Mouse (Mus musculus) left cerebral cortex, adult 11 months (tissue): Measurements from ENCODE around the gene C2cd4b.

ENCODE experiments used
- DNase-seq: peaks from one replicate; pipeline ENCODE4 v3.0.0; 2022; ENCODE audit warnings: low spot score

C2cd4b gene

DNA sequence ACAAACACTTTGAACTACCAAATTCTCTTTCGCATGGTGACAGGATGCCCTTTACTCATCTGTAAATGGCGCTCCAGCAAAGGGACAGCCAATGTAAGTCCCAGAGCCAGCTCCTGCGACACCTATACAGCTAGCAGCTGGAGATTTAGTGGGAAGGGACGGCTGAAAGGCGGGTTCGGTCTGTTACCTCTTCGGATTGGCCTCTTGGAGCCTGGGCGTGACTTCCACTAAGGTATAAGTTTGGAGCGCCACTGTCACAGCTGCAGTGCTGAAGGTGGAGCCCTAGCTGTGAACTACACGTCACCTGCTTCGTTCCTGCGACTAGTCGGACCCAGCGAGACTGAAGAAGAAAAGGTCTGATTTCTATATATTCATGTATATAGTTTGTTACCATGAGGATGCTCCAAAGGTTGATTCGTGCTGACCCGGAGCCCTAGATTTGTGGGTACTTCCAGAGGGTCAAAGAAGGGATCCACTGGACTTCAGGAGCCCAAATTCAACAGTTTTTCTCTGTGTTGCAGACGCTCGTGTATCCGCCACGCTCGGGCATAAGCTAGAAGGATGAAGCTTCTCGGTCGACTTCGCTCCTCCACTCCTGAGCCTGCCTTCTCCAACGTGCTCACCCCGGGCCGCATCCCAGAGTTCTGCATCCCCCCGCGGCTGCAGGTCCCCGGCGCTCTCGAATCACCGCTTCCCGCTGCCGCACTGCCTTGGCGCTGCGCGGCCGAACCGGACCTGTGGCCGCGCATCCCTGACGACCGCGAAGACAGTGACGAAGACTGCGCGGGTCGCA, at the start of gene C2cd4b:
Gene C2cd4b (plus strand): TSS at position 275 of the 793 bp plus-strand sequence.
- no peak for DNase-seq

DNA sequence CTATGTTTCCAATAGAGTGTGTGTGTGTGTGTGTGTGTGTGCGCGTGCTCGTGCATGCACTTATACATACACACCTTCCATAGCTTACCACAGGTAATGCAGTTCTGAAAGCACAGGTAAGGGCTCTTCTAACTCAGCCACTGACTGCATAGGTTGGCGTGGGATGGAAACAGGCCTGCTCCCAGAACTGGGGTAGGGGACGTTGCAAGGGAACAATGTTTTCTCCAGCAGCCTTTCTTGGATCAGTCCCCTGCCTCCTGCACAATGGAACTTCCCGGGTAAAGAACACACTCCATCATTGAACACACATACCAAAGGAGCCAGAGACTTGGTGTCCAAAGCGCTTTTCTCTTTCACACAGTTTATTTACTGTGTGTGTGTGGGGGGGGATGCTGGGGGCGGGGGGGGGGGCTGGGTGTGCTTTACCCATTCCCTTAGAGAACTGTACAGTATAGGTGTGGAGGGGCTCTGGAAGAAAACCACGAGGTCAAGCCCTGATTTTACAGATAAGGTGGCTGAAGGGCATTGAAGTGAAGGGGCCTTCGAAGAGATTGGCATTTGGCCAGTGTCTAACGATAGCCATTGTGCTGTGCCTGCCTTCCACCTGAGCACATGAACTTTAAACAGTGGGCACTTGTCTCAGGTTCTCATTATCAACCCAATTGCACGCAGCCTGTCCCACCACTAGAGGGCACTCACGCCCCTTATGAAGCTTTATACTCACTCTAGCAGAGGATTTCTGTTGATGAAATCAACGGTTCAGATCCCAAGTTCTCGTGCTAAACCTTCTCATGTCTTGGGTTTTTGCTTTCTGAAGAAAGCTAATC, 48.0 kb upstream of the C2cd4b start:
- DNase-seq = peak; percentile 37

DNA sequence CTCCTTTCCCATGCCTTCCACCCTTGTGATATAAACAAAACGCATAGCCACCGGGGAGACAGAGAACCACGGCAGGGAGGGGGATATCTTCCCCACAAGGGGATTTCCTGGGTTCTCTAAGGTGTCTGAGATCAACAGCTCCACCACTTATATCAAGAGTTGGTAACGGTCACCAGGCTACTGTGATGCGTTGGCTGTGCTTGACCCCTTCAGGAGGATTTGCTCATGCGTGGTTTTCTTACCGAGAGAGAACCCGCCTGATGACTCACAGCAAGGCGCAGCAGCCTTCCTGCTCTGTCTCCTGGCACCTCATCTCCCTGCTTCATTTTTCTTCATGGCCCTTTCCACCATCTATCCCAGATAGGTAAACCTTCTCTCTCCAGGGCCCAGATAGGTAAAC, 47.1 kb upstream of the C2cd4b start:
- DNase-seq = no peak

DNA sequence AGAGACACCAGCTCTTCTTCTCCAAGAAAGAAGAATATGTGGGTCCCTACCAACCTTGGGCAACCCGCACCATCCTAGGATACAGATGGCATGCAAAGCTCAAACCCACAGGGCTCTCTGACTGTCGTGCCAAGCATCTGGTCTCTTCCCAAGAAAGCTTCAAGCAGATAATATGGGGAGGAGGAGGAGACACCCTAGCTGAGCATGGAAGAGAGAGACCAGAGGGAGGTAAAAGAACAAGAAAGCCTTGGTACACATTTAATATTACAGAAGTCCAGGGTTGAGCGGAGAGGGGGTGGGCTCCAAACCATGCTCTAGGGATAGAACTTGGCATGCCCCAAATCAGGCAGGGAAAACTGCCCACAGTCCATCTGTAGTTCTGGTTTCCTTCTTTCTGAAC, 42.2 kb upstream of the C2cd4b start:
- peak; percentile 40 for DNase-seq

DNA sequence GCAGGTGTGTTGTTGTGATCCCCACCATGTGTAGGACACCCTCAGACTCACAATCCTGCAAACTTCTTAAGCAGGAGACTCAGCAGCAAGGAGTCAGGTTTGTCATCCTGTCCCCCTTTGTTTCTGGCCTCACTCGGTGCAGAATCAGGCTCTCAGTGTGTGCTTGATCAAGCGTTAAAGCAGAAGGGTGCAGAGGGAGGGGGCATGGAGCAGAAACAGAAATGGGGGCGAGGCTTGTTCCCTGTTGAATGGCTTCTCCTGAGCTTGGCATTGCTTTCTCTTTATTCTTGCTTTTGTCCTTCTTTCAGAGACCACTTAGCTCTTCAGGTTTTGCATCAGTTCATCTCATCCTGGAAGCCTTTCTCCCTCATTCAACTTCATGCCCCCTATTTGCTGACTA, 40.6 kb upstream of the C2cd4b start:
- no peak for DNase-seq

DNA sequence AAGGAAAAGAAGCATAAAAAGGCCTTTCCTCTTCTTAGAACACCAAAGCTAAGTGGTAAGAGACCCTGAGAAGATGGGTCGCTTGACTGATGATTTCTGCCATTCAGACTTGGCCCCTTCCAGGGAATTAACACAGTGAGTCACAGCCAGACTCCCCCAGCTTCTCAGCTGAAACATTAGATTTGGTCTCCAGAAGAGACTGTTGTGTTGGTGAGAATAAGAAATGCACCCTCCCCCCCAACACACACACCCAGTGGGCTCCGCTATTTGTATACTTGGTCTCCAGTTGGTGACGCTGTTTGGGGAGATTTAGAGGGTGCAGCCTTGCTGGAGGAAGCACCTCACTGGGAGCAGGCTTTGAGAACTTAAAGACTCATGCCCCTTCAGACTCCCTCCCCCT, 39.1 kb upstream of the C2cd4b start:
- DNase-seq = no peak

DNA sequence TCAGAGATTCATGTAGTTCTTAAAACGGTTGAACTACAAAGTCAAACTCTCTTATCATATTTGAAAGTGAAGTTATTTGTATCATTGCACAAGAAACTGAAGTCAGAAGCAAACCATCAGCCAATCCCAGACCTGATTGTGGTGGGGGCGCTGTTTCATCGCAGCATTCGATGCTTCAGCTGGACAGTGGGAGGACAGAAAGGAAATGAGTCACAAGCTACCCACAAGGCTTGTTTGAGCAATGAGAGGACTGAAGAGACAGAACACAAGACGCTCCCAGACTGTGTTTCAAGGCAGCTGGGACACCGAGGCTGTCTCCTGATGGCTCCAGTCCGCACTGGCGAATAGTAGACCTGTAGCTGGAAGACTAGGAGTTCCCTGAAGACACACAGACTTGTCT, 36.9 kb upstream of the C2cd4b start:
- no peak for DNase-seq

DNA sequence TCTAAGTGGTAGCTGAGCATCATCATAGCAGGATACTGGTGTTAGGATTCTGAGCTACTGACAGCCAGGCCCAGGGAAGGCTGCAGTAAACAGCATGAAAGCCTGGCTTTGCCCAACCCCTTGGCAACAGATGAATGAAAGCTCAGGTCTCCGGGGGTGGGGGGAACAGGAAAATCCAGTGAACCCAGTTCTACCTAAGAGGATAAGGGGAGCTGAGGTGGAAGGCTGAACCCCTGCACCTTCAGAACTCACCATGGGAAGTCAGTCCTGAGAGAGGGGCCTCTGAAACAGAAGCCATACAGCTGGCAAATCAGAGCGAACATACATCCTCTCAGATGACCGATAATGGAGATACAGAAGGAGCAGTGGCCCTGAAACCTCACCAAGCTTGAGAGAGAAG, 34.0 kb upstream of the C2cd4b start:
- DNase-seq = no peak

DNA sequence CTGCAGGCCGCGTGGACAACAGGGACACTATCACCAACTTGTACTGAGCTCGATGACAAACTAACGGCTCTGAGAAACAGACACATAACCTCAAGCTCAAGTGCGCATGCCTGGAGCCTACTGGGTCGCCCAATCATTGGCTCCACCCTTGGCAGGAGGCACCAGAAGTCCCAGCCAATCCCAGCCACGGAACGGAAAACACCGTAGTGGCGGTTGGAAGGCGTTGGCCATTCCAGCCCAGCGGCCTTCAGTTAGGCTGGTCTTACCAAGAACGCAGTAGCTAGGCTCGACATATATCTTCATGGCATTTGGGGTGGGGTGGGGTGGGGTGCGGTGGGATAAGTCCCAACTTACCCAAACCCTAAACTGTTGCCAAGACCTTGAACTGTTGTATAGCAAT, 25.5 kb upstream of the C2cd4b start:
- no peak for DNase-seq

DNA sequence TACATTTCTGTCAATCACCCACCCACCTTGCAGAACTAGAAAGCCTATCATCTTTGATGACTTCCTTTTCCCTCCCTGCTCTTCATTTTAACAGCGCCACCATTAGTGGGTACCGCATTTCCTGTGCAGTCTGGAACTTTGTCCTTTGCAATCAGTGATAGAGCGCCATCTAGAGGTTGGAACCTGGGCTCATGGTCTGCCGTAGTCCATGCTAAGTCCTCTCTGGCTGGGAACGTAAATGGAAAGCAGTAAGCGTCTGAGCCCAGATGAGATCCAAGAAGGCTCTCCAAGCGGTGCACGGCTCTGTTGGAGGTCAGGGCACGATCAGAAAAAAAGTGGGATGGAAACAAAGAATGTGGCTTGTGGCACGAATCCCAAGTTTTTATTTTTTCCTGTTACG, 23.8 kb upstream of the C2cd4b start:
- DNase-seq = no peak

DNA sequence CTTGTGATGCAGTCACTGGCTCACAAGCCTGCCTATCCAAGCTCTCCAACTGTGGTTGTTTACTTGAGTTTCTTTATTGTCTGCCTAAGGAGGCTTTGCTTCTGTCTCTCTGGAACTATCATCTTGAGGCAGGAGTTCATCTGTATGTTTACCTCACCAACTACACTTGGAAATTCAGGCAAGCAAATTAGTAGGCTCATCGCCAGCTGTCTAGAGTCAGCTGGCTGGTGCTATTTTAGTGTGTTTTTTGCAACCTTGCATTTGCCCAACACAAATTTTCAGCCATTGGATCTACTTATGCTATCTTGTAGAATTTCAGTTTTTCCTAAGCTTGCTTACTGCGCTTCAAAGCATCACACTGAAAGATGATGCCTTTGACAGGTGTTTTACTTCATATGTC, 18.0 kb upstream of the C2cd4b start:
- DNase-seq = no peak

DNA sequence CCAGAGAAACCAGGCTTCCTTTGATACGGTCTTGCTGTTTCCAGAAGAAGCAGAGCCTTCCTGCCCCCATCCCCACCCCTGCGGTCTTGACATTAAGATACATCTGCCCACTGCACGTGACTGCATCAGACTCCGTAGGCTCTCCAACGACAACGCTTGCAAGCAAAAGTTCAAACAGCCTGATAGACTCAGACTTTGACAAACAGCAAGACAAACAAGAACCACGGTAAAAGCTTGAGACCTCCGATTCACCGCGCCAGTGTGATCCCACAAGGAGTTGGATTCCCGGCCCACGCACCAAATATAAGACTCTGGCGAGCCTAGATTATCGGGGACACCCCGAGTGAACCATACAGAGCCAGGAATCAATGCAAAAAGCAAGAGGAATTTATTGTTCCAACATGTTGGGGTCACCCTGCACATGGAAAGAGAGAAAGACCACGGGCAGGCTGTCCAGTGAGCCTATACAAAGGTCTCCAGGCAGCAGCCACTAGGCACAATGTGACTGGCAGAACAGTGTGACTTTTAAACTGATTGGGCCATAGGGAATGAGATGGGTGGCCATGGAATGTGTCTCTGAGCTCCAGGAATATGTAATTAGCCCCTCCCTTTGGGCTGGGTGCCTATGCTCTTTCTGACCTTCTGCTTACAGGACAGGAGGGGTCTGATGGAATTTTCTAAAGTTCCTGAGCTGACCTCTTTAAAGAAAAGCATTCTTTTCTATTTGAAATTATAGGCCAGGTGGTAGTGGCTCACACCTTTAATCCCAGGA, 5.6 kb upstream of the C2cd4b start:
- DNase-seq = no peak

DNA sequence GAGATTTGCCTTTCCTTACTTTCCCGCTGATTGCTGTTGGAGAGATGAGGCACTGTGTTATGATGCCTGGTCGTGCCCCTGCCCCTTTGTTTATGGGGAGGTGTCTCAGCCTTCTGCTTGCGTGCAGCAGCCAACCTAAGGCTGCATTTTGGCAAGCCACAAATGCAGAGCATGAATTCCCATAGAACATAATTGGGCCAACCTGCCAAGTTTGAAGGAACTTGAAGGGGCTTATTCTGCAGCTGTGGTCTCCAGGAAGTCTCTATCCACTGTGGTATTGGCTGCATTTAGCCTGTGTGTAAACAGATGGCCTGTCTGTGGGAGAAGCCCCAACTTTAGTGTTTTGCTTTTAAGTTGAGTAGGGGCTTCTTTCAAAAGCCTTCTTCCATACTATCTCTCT, 4.5 kb upstream of the C2cd4b start:
- no peak for DNase-seq

DNA sequence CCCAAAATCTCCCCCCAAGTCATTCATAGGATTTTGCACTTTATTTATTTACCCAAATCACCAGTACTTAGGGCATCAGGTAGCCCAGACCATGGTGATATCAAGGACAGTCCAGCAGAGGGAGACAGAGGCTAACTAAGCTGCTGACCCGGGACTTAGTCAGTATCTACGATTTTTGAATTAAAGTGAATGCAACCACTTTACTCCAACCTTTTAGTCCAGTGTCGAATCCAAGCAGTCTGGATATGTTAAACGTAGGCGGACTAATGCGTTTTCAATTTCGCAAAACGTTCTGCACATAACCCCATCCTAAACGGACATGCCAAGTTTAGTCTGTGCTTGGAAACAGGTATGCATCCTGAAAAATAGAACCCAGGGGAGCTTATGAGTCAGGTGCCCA, 551 bp upstream of the C2cd4b start:
- no peak for DNase-seq

DNA sequence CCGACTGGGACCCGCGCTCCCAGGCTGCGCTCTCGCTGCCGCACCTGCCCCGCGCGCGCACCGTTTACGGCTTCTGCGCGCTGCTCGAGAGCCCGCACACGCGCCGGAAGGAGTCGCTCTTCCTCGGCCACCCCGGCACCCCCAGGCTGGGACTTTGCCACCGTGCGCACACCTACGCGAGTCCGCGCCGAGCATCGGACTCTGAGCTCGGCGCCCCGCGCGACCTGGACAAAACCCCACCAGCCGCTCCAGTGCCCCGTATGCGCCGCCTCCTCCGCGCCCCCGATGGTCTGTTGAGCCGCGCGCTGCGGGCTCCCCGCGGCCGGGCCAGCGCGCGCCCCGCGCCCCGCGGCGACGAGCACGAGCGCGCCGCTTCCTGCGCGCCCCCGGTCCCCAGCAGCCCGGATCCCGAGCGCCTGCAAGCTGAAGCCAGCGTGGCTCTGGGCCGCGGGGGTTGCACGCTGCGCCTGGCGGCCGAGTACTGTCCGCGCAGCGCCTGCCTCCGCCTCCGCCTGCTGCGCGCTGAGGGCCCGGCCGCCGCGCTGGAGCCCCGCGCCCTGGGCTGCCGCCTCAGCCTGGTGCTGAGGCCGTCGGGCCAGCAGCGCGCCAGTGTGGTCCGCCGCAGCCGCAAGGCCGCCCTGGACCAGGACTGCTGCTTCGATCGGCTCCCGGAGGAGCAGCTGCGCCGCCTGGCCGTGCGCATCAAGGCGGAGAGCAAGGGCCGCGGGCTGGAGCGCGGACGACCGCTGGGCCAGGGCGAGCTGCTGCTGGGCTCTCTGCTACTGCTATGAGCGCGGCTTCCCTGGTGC, 923 bp downstream of the C2cd4b start:
- DNase-seq = peak; percentile 36

DNA sequence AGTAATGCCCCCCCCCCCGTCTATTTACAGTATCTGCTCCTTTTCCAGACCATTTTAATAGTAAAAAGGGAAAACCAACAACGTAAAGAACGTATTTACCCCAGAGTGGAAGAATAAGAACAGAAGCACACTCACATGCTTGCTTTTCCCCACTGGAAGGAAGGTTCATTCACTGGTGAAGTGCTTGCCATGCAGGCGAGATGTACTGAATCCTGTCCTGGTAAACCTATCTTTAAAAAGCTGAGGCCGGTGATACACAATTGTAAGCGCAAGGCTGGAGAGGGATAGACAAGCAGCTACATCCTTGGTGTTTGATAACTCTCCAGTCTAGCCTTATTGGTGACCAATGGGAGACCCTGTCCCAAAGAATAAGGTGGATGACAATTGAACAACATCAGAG, 1.8 kb downstream of the C2cd4b start:
- DNase-seq = no peak

DNA sequence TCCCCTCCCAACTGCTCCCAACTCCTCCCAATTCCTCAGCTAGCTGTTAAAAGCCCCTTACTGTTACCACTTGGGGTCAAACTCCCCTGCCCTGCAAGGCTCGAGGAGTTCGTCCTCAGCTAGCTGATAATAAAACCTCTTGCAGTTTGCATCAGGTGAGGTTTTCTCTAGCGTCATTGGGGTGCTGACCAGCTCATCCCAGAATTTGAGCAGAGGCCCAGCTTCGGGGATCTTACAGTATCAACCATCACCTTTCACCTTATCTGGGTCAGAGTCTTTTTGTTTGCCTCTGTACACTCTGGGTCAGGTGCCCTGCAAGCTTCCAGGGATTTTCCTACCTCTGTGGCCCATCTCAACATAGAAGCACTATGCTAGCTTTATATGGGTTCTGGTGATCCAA, 4.1 kb downstream of the C2cd4b start:
- no peak for DNase-seq

DNA sequence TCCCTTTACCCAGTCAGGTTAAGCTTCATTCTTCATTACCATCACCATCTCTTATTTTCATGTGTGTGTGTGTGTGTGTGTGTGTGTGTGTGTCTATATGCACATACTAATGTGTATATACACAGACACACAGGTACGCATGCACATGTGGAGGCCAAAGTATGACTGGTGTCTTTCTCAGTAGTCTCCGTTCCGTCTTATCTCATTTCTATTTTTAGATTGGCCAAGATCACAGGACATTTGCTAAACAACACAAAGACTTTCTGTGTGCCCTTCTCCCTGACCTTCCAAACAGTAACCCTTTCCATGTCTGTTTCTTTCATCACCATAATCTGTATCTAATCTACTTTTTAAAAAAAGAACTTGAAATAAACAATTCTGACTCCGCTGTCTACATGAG, 7.2 kb downstream of the C2cd4b start:
- DNase-seq = no peak

DNA sequence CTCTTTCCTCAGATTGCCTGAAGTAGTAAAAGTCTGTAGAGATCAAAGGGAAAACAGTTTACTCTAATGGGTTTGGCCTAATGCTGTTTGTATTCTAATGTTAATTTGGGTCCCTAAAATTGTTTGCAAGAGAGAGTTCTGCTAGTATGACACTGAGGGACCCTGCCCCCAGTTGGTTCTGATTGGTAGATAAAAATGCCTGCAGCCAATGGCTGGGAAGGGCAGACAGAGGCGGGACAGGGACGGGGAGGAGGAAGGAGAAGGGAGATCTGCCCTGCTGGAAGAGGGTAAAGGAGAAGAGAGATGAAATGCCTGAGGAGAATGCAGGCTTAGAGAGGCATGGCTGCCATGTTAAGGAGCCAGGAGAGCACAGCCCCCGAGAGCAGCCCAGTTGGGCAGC, 7.7 kb downstream of the C2cd4b start:
- DNase-seq = no peak

DNA sequence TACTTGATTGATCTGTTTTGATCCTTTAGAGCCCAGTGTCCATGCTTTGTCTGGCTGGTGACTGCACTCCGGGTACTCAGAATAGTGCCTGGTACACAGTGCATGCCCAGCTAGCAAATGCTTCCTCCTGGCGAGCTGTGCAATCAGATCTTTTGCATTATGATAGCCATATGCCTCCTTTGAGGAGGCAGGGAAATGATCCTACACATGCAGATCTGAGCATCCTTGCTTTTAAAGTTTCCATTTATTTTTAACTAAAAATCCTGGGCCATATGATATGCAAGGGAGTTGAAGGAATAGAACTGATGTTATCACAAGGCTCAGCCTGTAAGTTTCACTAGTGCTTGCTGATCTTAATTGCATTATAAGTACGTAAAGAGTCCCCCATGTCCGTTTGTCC, 9.6 kb downstream of the C2cd4b start:
- DNase-seq = no peak

DNA sequence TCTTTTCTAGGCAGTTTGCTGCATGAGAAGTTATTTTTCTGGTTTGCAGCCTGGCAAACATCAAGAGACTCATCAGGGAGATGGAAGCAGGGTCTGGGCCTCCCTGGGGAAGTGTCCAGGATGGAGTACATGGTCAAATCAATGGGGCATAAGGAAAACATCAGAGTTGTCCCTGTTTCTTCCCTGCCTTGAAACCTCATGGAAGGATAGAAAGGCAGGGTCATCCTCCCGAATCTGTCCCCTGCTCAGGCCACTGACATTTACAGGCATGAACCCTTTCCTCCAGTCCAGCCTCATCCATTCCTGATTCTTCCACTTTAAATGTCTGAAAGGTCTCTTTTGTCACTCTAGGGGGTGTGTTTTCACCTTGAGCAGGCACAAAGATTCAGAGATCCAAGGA, 10.2 kb downstream of the C2cd4b start:
- no peak for DNase-seq

DNA sequence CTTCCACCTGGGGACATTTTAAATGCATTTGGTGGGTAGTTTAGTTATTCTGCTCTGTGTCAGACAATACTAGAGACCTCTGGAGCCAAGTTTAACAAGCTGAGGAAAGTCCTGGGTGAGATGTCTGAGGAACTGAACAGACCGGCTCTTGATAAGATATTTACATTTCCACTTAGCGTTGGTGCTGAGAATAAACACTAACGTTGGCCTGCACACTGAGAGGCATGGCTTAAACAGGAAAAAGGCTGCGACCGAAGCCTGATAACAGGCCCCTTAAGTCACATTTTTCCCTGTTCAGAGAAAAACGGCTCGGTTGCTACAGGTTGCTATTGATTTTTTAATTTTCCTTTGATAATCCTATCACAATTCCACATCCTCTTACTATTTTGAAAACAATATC, 12.1 kb downstream of the C2cd4b start:
- no peak for DNase-seq
